Mouse (Mus musculus): ENCODE data around the gene Hist1h2ah. TPM values are rescaled to one million over a fixed set of nuclear protein-coding genes. Genes with fewer than 3 reads are reported as not detected.

Gene Hist1h2ah
- polyA plus RNA-seq, 1 experiment = 248 TPM

GRCm38 (mm10) chr13:21996101-21996839 lies 39.1 kb downstream of the Hist1h2ah start:
- no peak for DNase-seq
- Histone ChIP-seq H3K4me3 (ENCODE audit: control insufficient read depth, insufficient read depth, low read length) (no peak overlapping the region), H3K36me3 (ENCODE audit: control insufficient read depth, insufficient read depth, low read length) (no peaks in the 10 kb centered on the region), H3K27me3 (ENCODE audit: control insufficient read depth, insufficient read depth, low read length) (peaks cover 15% of the 10 kb centered on the region), H3K27ac (ENCODE audit: control insufficient read depth, insufficient read depth, low read length) (no peak overlapping the region), H3K4me1 (replicated peaks; ENCODE audit: control insufficient read depth, insufficient read depth, low read length) (peaks cover 9% of the 10 kb centered on the region; the same call in 1 of the 2 replicates)
- WGBS = 6% methylated on average over 12 of the region's 12 CpGs
- no peak for TF ChIP-seq CTCF (IDR thresholded peaks at IDR 0.05; ENCODE audit: borderline replicate concordance, control insufficient read depth, extremely low read depth, insufficient read depth, low read length, poor library complexity)
- no peak for TF ChIP-seq POLR2A (IDR thresholded peaks at IDR 0.05; ENCODE audit: control insufficient read depth, extremely low read depth, insufficient read depth, low read length, poor library complexity)

GRCm38 (mm10) chr13:21995331-21995914 lies 39.9 kb downstream of the Hist1h2ah start:
- no peak for DNase-seq
- H3K36me3 ChIP-seq (ENCODE audit: control insufficient read depth, insufficient read depth, low read length) = no peaks in the 10 kb centered on the region
- 0 out of 2 replicates have a peak overlapping the region, but pooled peaks have one; percentile 0 for H3K4me3 ChIP-seq (ENCODE audit: control insufficient read depth, insufficient read depth, low read length)
- peaks cover 15% of the 10 kb centered on the region for H3K27me3 ChIP-seq (ENCODE audit: control insufficient read depth, insufficient read depth, low read length)
- peaks cover 6% of the 10 kb centered on the region; the same call in 1 of the 2 replicates for H3K4me1 ChIP-seq (replicated peaks; ENCODE audit: control insufficient read depth, insufficient read depth, low read length)
- TF ChIP-seq POLR2A (IDR thresholded peaks at IDR 0.05; ENCODE audit: control insufficient read depth, extremely low read depth, insufficient read depth, low read length, poor library complexity) (no peak), CTCF (IDR thresholded peaks at IDR 0.05; ENCODE audit: borderline replicate concordance, control insufficient read depth, extremely low read depth, insufficient read depth, low read length, poor library complexity) (no peak)
- H3K27ac ChIP-seq (ENCODE audit: control insufficient read depth, insufficient read depth, low read length) = no peak overlapping the region
- WGBS = 1% methylated on average over 21 of the region's 21 CpGs

DNA sequence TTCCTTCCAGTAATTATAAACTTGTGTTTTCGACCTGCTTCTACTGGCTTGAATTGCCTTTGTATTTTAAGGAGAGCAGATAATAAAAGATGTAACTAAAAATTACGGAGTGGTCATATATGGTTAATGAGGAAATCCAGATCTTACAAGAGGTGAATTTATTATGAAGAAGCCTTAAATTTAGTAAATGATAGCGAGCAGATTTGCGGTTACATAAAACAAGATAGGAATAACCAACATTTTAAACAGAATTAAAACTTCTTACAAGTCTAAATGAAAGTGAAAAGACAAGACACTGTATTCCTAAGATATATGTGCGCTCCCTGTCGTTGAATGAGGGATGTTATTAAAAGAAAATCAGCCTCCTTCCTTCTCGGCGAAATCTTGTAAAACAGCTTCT lies 40.5 kb downstream of the Hist1h2ah start:
- peaks cover 15% of the 10 kb centered on the region for H3K27me3 ChIP-seq (ENCODE audit: control insufficient read depth, insufficient read depth, low read length)
- H3K4me1 ChIP-seq (replicated peaks; ENCODE audit: control insufficient read depth, insufficient read depth, low read length) = peaks cover 6% of the 10 kb centered on the region; the same call in 1 of the 2 replicates
- no peak overlapping the region for H3K4me3 ChIP-seq (ENCODE audit: control insufficient read depth, insufficient read depth, low read length)
- H3K36me3 ChIP-seq (ENCODE audit: control insufficient read depth, insufficient read depth, low read length) = no peaks in the 10 kb centered on the region
- TF ChIP-seq CTCF (IDR thresholded peaks at IDR 0.05; ENCODE audit: borderline replicate concordance, control insufficient read depth, extremely low read depth, insufficient read depth, low read length, poor library complexity) (no peak), POLR2A (IDR thresholded peaks at IDR 0.05; ENCODE audit: control insufficient read depth, extremely low read depth, insufficient read depth, low read length, poor library complexity) (no peak)
- no peak for DNase-seq
- no peak overlapping the region for H3K27ac ChIP-seq (ENCODE audit: control insufficient read depth, insufficient read depth, low read length)
- WGBS = 8% methylated on average over 8 of the region's 8 CpGs

GRCm38 (mm10) chr13:21993957-21994738 lies 41.2 kb downstream of the Hist1h2ah start:
- no peak overlapping the region for H3K27ac ChIP-seq (ENCODE audit: control insufficient read depth, insufficient read depth, low read length)

GRCm38 (mm10) chr13:21992550-21992949 lies 42.8 kb downstream of the Hist1h2ah start:
- peaks cover 13% of the 10 kb centered on the region for H3K27me3 ChIP-seq (ENCODE audit: control insufficient read depth, insufficient read depth, low read length)
- TF ChIP-seq POLR2A (IDR thresholded peaks at IDR 0.05; ENCODE audit: control insufficient read depth, extremely low read depth, insufficient read depth, low read length, poor library complexity) (no peak), CTCF (IDR thresholded peaks at IDR 0.05; ENCODE audit: borderline replicate concordance, control insufficient read depth, extremely low read depth, insufficient read depth, low read length, poor library complexity) (no peak)
- H3K4me3 ChIP-seq (ENCODE audit: control insufficient read depth, insufficient read depth, low read length) = no peak overlapping the region
- no peaks in the 10 kb centered on the region for H3K36me3 ChIP-seq (ENCODE audit: control insufficient read depth, insufficient read depth, low read length)
- DNase-seq = no peak
- H3K4me1 ChIP-seq (replicated peaks; ENCODE audit: control insufficient read depth, insufficient read depth, low read length) = peaks cover 6% of the 10 kb centered on the region; the same call in 1 of the 2 replicates
- no peak overlapping the region for H3K27ac ChIP-seq (ENCODE audit: control insufficient read depth, insufficient read depth, low read length)
- 94% methylated on average over 5 of the region's 5 CpGs for WGBS

More at GRCm38 (mm10) chr13:21993957-21994738, 41.2 kb downstream of the Hist1h2ah start:
- no peaks in the 10 kb centered on the region for H3K36me3 ChIP-seq (ENCODE audit: control insufficient read depth, insufficient read depth, low read length)
- H3K4me1 ChIP-seq (replicated peaks; ENCODE audit: control insufficient read depth, insufficient read depth, low read length) = peaks cover 6% of the 10 kb centered on the region; the same call in 1 of the 2 replicates
- DNase-seq = no peak
- WGBS = 11% methylated on average over 22 of the region's 22 CpGs
- H3K4me3 ChIP-seq (ENCODE audit: control insufficient read depth, insufficient read depth, low read length) = no peak overlapping the region
- peaks cover 15% of the 10 kb centered on the region for H3K27me3 ChIP-seq (ENCODE audit: control insufficient read depth, insufficient read depth, low read length)
- TF ChIP-seq POLR2A (IDR thresholded peaks at IDR 0.05; ENCODE audit: control insufficient read depth, extremely low read depth, insufficient read depth, low read length, poor library complexity) (no peak), CTCF (IDR thresholded peaks at IDR 0.05; ENCODE audit: borderline replicate concordance, control insufficient read depth, extremely low read depth, insufficient read depth, low read length, poor library complexity) (no peak)

Other genes starting within 250 kb of the Hist1h2ah start
- gene Hist1h2an, start 248.3 kb downstream of the Hist1h2ah start, polyA plus RNA-seq (2012; rRNA removed) = 183 and 223 TPM in 2 replicates
- 39.3 and 52.7 TPM in 2 replicates for gene Hist1h2bp, start 248.1 kb downstream of the Hist1h2ah start, polyA plus RNA-seq (2012; rRNA removed)
- 200 and 237 TPM in 2 replicates for gene Hist1h2bq, start 225.4 kb downstream of the Hist1h2ah start, polyA plus RNA-seq (2012; rRNA removed)
- gene Hist1h2ao, start 225.1 kb downstream of the Hist1h2ah start, polyA plus RNA-seq (2012; rRNA removed) = not detected in 2 replicates
- gene Hist1h4m, start 223.8 kb downstream of the Hist1h2ah start, polyA plus RNA-seq (2012; rRNA removed) = not detected in 2 replicates
- 292 and 309 TPM in 2 replicates for gene Hist1h4n, start 203.4 kb downstream of the Hist1h2ah start, polyA plus RNA-seq (2012; rRNA removed)
- 1,785 and 6,121 TPM in 2 replicates for gene Hist1h2ap, start 202.1 kb downstream of the Hist1h2ah start, polyA plus RNA-seq (2012; rRNA removed)
- 156 and 207 TPM in 2 replicates for gene Hist1h2br, start 201.8 kb downstream of the Hist1h2ah start, polyA plus RNA-seq (2012; rRNA removed)
- 1.1 and 1.6 TPM in 2 replicates for gene Zfp184, start 90.5 kb downstream of the Hist1h2ah start, polyA plus RNA-seq (2012; rRNA removed)
- gene Pom121l2, start 54.4 kb downstream of the Hist1h2ah start, polyA plus RNA-seq (2012; rRNA removed) = 0.08 and 0.23 TPM in 2 replicates
- gene Prss16, start 25.8 kb downstream of the Hist1h2ah start, polyA plus RNA-seq (2012; rRNA removed) = 640 and 1,004 TPM in 2 replicates
- gene Hist1h2bk, start 302 bp upstream of the Hist1h2ah start, polyA plus RNA-seq (2012; rRNA removed) = 322 and 402 TPM in 2 replicates
- gene Hist1h4i, start 5.8 kb upstream of the Hist1h2ah start, polyA plus RNA-seq (2012; rRNA removed) = 33.1 and 38.5 TPM in 2 replicates
- gene Hist1h2ag, start 7.4 kb upstream of the Hist1h2ah start, polyA plus RNA-seq (2012; rRNA removed) = 149 and 177 TPM in 2 replicates
- 177 and 218 TPM in 2 replicates for gene Hist1h2bj, start 7.6 kb upstream of the Hist1h2ah start, polyA plus RNA-seq (2012; rRNA removed)
- gene Vmn1r188, start 48.9 kb upstream of the Hist1h2ah start, polyA plus RNA-seq (2012; rRNA removed) = not detected in 2 replicates
- not detected in 2 replicates for gene Vmn1r189, start 70.3 kb upstream of the Hist1h2ah start, polyA plus RNA-seq (2012; rRNA removed)
- gene Vmn1r191, start 148.4 kb upstream of the Hist1h2ah start, polyA plus RNA-seq (2012; rRNA removed) = not detected in 2 replicates
- not detected in 2 replicates for gene Vmn1r192, start 155.6 kb upstream of the Hist1h2ah start, polyA plus RNA-seq (2012; rRNA removed)
- not detected in 2 replicates for gene Vmn1r193, start 187.6 kb upstream of the Hist1h2ah start, polyA plus RNA-seq (2012; rRNA removed)
- gene Vmn1r194, start 208.6 kb upstream of the Hist1h2ah start, polyA plus RNA-seq (2012; rRNA removed) = not detected in 2 replicates
- gene Vmn1r195, start 235.0 kb upstream of the Hist1h2ah start, polyA plus RNA-seq (2012; rRNA removed) = not detected in 2 replicates

Data from thymus, adult 2 months (tissue).